Mouse (Mus musculus) thymus, postnatal 25 days (tissue): ENCODE results near the gene Itsn1.

Experiments used
- DNase-seq: peaks from one replicate; pipeline ENCODE4 v3.0.0; 2022

The Itsn1 gene

DNA sequence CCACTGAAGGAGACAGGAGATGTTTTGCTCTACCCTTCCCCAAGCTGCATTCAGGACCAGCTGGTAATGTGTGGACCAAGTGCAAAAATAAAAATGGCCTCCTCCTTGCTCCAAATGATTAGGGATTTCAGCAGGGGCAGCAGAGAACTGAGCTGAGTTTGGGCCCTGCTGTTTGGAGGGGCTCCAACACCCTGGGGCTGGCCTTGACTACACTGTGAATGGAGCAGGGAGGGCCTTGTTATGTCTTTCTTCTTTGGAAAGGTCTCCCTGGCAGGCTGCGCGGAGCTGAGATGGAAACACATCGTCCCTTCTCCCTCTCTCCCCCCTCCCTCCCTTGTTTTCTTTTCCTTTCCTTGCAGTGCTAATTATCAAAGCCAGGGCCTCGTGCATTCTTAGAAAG is 189.4 kb downstream of the Itsn1 start:
- DNase-seq, result no peak

GRCm38 (mm10) chr16:91919056-91919455 is 190.0 kb downstream of the Itsn1 start:
- DNase-seq, result no peak

- DNase-seq, result no peak
Measured at GRCm38 (mm10) chr16:91921340-91921739, 192.3 kb downstream of the Itsn1 start.

- DNase-seq, result no peak
Measured at GRCm38 (mm10) chr16:91922939-91923338, 193.9 kb downstream of the Itsn1 start.

GRCm38 (mm10) chr16:91924426-91924825 is 195.3 kb downstream of the Itsn1 start:
- no peak for DNase-seq

DNA sequence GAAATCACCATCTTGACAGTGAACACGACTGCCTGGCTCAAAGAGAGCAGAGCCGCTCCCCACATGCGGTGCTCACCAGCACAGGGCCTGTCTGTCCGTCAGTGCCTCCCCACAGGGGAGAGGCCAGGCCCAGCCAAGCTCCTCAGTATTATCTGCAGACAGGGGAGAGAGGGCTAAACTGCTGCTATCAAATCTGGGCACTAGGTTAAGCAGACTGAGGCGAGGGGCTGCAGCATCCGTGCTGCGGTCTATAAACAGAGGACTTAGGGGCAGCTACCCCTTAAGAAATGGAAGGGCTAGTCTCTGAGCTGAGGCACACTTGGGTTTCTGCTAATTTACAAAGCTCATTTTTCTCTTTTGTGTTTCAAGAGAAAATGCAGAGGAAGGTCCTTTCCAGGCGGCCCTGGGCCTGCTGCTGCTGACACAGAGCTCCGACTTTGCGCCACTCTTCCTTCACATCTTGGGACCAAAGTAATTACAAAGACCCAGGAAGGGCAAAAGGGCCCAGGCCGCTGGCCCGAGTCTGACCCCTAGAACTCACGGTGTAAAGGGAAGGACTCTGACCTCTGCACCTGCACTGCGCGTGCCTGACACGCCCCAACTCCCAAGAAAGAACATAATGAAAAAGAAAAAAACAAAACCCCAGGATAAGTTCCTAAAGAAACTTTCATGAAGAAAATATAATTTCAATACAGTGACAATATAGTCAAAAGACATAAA is 199.0 kb downstream of the Itsn1 start:
- no peak for DNase-seq

DNA sequence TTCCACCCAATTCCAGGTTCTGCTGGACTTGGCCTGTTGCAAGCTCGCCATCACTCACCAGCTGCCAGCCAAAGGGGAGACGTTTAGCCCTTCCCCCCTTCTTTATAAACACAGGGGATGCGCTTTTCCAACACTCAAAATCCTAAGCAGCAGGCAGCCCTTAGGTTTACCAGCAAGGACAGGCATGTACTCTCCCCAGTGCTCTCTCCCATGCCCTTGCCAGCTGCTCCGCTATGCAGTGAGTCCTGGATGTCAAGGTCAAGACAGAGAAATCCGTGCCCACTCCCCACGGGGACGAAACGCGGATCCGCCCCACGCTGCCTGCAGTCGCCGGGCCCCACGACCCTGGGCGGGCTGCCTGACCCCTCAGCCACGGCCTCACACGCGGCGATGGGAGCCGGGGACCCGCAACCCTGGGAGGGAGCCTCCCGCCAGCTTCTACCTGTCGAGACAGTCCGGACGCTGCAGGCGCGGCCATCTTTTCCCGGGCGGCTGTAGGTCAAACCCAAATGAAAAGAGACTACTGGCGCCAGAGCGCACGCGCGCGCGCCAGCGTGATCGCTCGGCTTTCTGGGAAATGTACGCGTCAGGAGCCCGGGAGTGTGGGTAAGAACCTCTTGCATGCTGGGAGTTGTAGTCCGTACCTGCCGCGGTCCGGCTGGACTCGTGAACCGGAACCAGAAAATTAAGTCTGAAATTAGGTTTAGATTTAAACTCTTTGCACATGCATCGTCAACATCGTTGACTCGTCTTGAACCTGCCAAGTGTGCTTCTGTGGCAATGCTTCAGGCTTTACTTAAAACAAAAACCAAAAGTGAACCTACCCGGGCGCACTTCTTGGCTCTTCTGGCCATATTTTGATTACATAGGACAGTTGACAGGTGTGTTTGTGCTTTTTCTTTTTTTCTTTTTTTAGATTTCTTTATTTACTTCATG is 202.3 kb downstream of the Itsn1 start:
- DNase-seq, result peak; percentile 87

DNA sequence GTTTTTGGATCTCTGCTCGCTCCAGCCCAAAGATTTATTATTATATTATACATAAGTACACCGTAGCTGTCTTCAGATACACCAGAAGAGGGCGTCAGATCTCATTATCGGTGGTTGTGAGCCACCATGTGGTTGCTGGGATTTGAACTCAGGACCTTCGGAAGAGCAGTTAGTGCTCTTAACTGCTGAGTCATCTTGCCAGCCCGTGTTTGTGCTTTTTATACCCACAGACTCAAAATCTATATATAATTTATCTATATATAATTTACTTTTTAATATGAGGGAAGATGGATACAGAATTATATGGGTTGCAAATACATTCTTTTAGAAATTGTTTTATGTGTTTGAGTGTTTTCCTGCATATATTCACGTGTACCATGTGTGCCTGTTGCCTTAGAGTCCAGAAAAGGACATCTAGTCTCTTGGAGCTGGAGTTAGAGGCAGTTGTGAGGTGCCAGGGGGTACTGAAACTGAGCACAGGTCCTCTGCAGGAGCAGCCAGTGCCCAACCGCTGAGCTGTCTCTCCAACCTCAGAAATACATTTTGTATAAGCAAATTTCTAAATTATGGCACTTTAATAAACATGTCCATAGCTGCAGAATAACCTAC is 203.1 kb downstream of the Itsn1 start:
- DNase-seq, result no peak

DNA sequence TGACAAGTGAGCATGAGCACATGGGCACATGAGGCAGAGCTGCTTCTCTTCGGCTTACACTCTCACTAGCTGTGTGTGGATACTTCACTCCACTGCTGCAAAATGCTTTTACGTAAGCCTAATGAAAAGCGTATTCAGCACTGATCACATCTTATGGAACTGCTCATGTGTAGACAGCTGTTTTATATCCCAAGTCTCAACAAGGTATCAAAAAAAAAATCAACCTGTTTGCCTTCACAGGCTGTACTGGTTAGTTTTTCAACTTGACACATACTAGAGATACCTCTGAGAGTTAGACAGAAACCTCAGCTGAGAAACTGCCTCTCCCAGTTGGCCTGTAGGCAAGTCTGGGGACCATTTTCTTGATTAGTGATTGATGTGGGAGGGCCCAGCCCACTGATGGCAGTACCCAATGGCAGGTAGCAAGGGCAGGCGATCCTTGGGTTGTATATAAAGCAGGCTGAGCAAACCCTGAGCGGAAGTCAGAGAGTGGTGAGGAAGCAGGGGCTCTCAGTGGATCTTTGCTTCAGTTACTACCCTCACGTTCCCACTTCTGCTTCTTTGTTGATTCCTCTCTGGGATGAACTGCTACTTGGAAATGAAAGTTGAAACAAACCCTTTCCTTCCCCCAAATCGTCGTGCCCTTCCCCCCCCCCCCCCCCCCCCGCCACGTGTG is 203.9 kb downstream of the Itsn1 start:
- peak; percentile 12 for DNase-seq

DNA sequence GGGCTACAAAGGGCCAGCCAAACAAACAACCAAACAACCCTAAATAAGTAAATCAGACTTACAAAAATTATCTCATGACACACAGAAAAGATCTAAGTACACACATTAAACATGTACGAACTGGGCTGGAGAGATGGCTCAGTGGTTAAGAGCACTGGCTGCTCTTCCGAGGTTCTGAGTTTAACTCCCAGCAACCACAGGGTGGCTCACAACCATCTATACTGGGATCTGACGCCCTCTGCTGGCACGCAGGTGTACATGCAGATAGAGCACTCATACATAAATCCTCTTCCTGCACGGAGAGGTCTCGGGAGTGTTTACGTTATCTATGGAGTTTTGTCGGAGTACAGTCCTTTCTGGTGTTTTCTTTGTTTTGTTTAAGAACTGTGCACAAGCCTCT is 206.0 kb downstream of the Itsn1 start:
- DNase-seq, result peak; percentile 67

- DNase-seq, result no peak
Measured at GRCm38 (mm10) chr16:91935726-91936125, 206.6 kb downstream of the Itsn1 start.

DNA sequence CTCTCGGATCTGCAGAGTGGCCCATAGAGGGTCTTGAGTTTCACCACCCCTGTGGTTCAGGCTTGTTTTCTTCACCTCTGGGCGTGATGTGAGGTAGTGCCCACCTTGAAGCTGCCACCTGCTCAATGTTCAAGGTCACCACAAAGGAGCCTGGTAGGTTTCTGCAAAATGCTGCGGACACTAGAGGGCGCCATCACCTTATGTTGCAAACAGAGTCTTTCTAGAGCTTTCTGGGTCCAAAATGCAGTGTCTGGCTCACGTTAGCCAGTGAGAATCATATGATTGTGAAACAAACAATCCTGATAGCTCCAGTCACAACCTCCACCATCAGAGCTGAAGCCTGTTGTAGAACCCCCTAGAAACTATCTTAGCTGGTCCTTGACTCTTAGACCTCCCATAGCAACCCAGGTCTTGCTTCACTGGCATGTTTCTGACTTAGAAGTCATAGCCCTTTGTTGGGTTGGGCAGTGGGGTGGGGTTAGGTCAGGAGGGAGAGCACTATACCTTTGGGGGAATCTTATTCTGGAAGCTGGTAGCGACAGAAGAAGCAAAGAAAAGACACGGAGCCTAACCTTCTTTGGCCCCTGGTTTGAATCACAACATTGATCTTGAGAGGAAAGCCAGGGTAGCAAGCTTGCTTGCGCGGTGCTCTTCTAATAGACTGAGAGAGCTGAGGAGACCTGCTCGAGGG is 207.4 kb downstream of the Itsn1 start:
- peak; percentile 84 for DNase-seq

DNA sequence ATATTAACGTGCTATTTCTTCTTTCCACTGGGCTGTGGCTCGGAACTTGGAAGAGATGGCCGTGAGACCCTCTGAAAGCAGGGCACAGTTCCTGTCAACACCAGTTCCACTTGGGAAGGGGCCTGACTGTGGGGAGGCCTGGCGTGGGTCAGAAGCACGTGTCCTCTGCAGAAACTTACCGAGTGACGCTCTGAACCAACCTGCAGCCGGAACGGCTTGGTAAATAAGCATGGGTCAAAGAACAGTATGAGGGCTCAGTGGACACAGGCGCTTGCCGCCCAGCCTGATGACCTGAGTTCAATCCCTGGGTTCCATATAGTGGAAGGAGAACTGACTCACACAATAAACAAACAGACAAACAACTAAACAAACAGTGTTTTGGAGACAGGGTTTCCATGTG is 208.2 kb downstream of the Itsn1 start:
- no peak for DNase-seq

DNA sequence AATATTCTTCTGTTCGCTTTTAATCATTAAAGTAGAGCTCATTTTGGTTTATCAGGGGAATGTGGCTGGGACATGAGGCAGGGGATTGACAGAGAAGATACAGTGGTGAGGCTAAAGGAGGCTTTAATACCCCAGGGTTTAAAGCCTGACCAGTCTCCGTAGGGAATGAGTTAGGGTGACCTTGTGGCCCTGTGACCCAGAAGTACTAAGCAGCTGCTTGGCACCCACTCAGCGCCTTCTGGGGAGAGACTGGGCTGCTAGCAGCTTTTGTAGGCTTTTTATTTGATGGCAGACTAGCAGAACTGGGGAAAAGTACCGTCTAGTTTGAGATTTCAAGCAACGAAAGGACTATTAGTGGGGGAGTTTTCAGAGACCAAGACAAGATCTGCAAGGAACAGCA is 209.1 kb downstream of the Itsn1 start:
- DNase-seq, result no peak

- DNase-seq, result no peak
Measured at GRCm38 (mm10) chr16:91940726-91941125, 211.6 kb downstream of the Itsn1 start.

GRCm38 (mm10) chr16:91942201-91942600 is 213.1 kb downstream of the Itsn1 start:
- DNase-seq, result no peak

DNA sequence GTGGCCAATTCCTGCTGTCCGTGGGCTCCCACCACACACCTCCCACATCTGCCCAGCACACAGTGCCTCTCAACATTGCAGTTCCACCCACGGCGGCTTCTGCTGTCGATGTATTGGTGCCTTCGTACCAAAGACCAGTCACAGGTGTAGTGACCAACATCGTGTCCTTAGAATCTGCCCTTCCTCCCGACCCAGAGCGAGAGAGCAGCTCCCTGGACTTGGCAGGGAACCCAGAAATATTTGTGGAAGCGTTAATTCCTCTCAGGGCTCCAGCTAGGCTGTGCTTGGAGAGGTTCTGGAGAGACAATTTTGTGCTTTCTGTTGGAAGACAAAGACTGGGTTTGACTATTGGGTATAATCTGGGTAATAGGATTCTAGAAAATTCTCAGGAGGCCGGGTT is 217.2 kb downstream of the Itsn1 start:
- DNase-seq, result no peak

DNA sequence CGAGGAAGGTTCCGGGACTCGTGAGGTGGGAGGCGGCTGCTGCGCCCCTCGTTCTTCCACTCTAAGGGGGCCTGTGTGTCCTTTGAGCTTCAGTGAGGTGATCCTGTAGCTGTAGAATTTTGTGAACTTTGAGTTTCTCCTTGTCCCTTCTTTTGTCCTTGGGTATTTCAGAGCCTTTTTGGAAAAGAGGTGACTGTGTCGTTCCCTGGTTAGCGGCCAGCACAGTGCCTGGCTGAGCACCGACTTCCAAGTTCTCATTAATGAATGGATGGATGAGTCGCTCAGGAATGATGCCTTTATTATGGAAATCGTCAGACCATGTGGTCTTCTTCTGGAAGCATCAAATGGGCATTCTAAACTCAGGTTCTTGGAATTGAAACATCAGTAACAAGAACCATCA is 218.0 kb downstream of the Itsn1 start:
- no peak for DNase-seq

DNA sequence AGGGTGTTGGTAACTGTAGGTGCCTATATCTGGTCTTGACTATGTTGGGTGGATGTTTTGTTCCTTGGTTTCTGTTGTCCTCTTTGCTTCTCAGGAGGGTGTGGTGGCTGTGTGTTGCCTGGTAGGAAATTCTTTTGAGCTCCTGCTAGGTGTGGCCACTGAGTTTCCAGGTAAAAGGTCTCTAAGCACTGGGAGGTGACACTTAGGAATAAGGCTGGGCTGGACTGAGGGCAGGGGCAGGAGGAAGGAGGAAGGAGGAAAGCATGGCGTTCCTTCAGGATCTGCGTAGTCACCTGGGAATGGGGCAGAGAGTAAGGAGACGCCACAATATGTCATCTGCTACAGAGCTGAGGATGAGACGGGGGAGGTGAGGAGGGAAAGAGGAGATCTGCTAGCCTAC is 224.9 kb downstream of the Itsn1 start:
- DNase-seq, result no peak

GRCm38 (mm10) chr16:91954766-91955165 is 225.7 kb downstream of the Itsn1 start:
- DNase-seq, result no peak

GRCm38 (mm10) chr16:91962204-91962893 is 233.3 kb downstream of the Itsn1 start:
- DNase-seq, result no peak
